Mouse (Mus musculus) bone marrow, adult 2 months (tissue): ENCODE results near the gene Klf16. TPM values are rescaled to one million over a fixed set of nuclear protein-coding genes. Genes with fewer than 3 reads are reported as not detected.

Experiments
- H3K27ac ChIP-seq: fragments of 200-500 bp; 2 replicates; pipeline ENCODE4 v1.5.1; 2012; ENCODE audit warnings: low read depth, mild to moderate bottlenecking, control low read depth, inconsistent platforms, low read length; ENCODE audit not compliant: control insufficient read depth, poor library complexity, insufficient read depth
- H3K4me1 ChIP-seq: fragments of 200-500 bp; 2 replicates; pipeline ENCODE4 v1.6.1; 2011; ENCODE audit warnings: low read length; ENCODE audit not compliant: control insufficient read depth, insufficient read depth
- H3K4me3 ChIP-seq: fragments of 200-500 bp; replicated peaks from 2 replicates; pipeline ENCODE3; 2011; ENCODE audit warnings: mild to moderate bottlenecking, low read depth, low read length, control low read depth; ENCODE audit not compliant: control insufficient read depth
- CTCF ChIP-seq: fragments of 200-500 bp; IDR thresholded peaks from 2 replicates; pipeline ENCODE4 v1.5.1; 2011; ENCODE audit warnings: low read length, control low read depth; ENCODE audit not compliant: control insufficient read depth, insufficient read depth
- POLR2A ChIP-seq: fragments of 200-500 bp; IDR thresholded peaks from 2 replicates; pipeline ENCODE4 v1.6.1; 2011; ENCODE audit warnings: low read depth, mild to moderate bottlenecking, control low read depth, low read length, borderline replicate concordance; ENCODE audit not compliant: control insufficient read depth
- WGBS: fragments of 180-500 bp; shearing (Covaris S2); methylation state at CpG from one replicate; pipeline ENCODE4 v1.1.7; 2018; 5-methylcytosine and 5-hydroxymethylcytosine counted together
- polyA plus RNA-seq: library from polyadenylated mRNA; stranded (reverse); fragments of >200 nt; gene quantifications from 2 replicates; pipeline ENCODE4 v1.2.4, GENCODE M21; 2011; ENCODE audit warnings: low replicate concordance; ENCODE audit not compliant: missing spikeins, insufficient read depth, insufficient read length

The Klf16 gene
- 13.4 and 18.6 TPM in 2 replicates for polyA plus RNA-seq

DNA sequence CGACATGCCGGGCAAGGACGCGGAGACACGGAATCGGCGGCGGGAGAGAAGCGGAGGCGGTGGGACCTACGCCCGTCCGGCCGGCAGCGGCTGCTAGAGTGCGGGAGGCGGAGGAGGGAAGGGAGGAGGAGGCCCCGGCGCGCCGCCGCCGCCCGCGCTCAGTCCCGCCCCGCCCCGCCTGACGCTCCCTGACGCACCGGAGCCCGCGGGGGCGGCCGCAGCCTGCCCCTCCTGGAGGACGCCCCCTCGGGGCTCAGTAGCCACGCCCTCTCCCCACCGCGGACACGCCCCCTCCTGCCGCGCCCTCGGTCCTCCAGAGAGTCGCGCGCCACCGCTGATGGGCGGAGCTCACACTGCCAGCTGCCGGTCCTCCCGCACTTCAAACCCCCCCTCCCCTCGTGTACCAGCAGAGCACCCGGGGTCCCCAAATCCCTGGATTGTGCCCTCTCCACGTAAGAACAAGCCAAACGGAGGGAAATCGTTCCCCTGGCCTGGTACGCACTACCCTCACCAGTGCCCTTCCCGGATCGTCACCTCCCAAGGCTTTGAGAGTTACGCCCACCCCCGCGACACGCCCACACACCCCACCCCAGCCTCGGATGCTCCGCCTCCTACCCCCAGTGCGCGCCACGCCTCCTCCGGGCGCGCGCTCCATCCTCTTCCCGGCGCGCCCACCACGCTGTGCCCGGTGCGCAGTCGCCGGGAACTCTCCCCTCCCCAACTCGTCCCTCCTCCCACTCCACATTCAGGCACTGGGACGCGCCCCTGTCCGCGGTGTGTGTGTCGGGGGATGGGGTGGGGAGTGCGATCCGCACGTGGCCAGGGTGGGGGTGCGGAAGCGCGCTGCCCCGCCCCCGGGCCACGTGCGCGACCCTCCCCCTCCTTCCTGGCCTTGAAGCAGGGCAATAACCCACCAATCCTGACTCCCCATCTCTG lies at the start of gene Klf16:
Gene Klf16, minus strand, starts transcription at position 127 of the 936 bp plus-strand sequence.
- Histone ChIP-seq H3K4me1 (peaks cover 10% of the 10 kb centered on the region), H3K27ac (peak within 1 kb of the TSS; percentile 93), H3K4me3 (peak within 1 kb of the TSS; percentile 89)
- WGBS = under 1% methylated on average over 75 of the region's 97 CpGs
- TF ChIP-seq POLR2A (peak; percentile 61; the same call in 1 of the 2 replicates), CTCF (no peak)

DNA sequence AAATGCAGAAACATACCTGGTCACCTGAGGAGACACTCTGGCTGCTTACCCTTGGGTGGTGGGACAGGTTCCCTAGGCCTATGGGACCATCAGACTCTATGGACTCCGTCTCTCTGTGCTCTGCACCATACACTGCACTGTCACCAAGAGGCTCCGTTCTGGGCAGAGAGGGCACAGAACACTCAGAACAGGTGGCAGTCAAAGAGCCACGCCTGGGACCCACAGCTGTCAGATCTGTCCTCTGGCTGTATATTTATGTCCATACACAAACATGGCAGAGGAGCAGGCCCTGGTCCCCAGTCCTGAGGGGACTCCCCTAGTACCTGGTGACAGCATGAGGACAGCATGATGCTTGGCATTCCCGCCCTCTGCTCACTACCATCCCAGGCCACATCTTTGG lies 48.6 kb upstream of the Klf16 start:
- no peak overlapping the region for H3K27ac ChIP-seq
- WGBS = 77% methylated on average over 4 of the region's 4 CpGs
- peaks cover 10% of the 10 kb centered on the region for H3K4me1 ChIP-seq

DNA sequence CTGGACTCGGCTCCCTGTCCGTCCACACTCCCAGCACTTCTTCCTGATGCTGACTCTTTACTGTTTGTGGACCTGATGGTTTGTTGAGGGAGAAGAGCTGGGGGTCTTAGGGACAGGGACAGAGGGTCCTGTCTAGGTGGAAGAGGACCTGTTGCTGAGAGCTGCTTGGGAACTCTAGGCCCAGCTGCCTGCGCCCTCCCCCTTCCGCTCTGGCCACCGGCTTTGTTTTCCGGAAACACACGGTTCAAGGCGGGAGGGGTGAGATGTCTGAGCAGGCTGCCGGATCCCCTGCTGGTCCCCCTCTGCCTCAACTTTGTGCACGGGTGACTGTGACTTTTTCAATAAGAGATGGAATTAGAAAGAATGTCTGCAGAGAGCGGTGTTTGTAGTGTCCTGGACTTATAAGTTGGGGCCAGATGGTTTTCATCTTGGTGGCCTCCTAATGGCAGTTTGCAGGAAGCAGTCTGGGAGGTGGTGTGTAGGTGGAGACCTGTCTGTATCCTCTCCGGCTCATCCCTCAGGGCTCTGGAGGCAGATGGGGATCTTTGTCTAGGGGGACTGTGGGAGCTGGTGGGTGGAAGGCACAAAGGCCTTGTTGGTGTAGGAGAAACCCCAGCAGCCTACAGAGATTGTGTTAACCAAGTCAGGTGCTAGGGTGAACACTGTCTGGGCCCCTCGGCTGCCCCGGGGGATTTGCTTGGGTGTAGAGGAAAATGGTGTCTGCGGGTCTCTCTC lies 46.5 kb upstream of the Klf16 start:
- Histone ChIP-seq H3K27ac (peak overlapping the region; percentile 91), H3K4me3 (peak overlapping the region; percentile 84), H3K4me1 (peaks cover 5% of the 10 kb centered on the region)
- TF ChIP-seq POLR2A = no peak; the same call in 1 of the 2 replicates
- TF ChIP-seq CTCF = no peak
- WGBS = 3% methylated on average over 15 of the region's 15 CpGs

More for the DNA sequence above, 48.6 kb upstream of the Klf16 start:
- H3K4me3 ChIP-seq = no peak overlapping the region
- no peak for TF ChIP-seq POLR2A
- TF ChIP-seq CTCF = no peak

DNA sequence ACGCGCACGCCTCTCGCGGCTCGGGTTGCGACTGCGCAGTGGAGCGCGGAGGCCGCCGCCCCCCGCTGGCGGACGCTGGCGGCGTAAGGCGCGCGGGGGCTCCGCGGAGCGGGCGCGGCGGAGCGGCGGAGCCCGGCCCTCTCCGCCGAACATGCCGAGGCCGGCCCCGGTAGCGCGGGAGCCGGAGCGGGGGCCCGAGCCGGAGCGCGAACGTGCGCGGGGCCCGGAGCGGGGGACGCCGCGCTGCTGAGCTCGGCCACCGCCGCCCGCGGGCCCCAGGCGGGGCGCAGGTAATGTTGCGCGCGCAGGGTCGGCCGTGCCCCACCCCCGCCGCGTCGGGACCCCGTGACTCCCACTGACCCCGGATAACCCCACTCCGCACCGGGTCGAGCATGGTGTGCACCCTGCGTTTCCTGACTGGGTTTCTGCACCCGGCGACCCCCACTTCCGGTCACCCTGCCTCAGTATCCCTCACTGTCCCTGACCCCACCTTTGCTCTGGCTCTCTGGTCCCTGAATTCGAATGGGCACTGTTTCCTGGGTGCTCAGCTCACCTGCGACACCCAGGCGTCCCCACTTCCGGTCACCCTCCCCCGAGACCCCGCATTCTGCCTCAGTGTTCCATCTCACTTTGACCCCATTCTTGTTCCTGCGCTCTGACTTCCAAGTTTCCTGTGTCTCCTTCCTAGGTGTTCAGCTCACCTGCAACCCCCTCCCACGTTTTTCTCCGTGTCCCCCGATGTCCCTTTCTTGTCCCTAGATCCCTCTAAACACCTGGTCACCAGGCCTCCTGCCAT lies 45.7 kb upstream of the Klf16 start, which contains the start of gene Csnk1g2:
Gene Csnk1g2, plus strand, starts transcription at position 178 of the 796 bp plus-strand sequence.
- TF ChIP-seq CTCF (no peak), POLR2A (peak; percentile 61; the same call in 1 of the 2 replicates)
- Histone ChIP-seq H3K4me3 (peak within 1 kb of the TSS; percentile 84), H3K27ac (peak within 1 kb of the TSS; percentile 95), H3K4me1 (peaks cover 4% of the 10 kb centered on the region)
- WGBS = 2% methylated on average over 83 of the region's 85 CpGs

DNA sequence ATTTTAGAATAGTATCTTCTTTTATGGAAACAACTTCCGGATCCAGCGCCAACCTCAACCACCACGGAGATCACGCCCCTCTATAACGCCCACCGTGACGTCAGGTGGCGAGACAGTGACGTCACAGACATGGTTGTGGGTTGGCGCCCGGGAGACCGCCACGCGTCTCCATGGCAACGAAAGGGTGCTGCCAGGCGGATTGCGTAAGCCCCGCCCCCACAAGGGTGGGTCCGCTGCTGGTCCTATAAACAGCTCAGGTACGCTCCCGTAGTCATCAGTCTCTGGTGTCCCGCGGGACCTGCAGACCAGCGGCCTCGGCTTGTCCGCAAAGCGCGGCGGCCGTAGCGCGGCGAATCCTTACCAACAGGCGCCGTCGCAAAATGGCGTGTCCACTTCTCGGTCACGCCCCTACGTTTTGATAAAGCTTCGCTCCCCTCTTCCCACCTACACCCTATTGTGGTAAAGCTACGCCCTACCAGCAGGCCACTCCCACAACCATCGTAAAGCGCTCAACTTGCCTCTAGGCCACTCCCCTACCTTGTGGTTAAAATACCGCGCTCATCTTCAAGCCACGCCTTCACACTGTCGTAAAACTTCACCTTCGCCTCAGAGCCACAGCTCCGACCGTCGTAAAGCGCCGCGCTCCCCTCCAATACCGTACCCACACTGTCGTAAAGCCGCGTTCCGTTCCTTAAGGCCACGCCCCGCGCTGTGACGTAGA lies 45.0 kb upstream of the Klf16 start:
- Histone ChIP-seq H3K27ac (peak overlapping the region; percentile 95), H3K4me1 (peaks cover 4% of the 10 kb centered on the region), H3K4me3 (peak overlapping the region; percentile 76)
- WGBS = under 1% methylated on average over 64 of the region's 64 CpGs
- TF ChIP-seq CTCF = no peak
- TF ChIP-seq POLR2A = peak; percentile 82; the same call in 1 of the 2 replicates

DNA sequence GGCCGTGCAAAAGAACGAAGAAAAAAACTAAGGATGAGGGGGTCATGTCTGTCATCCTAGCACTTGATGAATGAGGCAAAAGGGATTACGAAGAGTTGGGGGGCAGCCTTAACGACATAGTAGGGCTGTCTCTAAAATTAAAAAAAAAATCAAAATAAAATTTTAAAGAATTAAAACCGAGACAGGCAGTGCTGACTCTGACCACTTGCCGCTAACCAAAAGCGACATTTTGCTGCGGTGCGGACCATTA lies 44.5 kb upstream of the Klf16 start:
- H3K4me3 ChIP-seq = peak overlapping the region; percentile 76
- TF ChIP-seq CTCF (no peak), POLR2A (no peak)
- H3K27ac ChIP-seq = peak overlapping the region; percentile 95
- 1% methylated on average over 9 of the region's 9 CpGs for WGBS
- H3K4me1 ChIP-seq = peaks cover 4% of the 10 kb centered on the region

DNA sequence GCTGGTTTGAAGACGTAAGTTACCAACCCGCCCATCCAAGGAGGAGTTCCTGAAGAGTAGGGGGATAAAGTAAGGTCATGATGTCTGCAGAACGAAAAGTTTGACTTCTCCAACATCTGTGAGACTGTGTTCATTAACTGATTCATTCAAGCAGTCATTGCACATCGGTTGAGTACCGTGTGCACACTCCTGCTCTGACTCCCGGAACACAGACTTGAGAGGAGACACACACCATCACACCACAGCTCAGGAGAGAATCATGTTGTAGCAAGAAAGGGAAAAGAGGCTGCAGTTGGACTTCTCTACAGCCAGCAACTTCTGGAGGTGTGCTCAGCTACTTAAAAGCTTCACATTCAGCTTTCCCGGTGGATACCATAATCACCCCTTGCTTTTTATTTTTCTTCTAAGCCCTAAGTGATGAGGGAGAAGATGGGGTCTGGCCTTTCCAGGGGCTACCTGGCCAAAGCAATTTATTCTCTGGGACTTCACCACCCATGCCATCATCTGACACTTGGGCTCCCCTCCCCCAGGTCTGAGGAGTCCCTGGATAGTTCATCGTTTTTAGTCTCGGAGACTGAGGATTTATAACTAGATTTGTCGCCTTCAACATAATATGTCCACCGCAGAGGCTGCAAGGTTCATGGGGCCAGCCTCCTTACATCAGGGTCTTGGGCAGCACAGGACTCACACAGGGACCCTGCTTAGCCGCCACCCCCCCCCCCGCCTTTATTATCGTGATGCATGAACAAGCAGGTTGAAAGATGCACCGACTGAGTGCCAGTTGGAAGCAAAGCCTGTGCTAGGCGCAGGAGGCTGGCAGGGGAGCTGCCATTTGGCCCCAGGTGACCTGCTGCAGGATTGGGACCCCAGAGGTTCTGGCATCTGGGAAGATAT lies 43.9 kb upstream of the Klf16 start:
- peak overlapping the region; percentile 26 for H3K4me3 ChIP-seq
- WGBS = 64% methylated on average over 16 of the region's 16 CpGs
- TF ChIP-seq CTCF (no peak), POLR2A (no peak)
- peaks cover 4% of the 10 kb centered on the region for H3K4me1 ChIP-seq
- peak overlapping the region; percentile 95 for H3K27ac ChIP-seq
